Mouse (Mus musculus) adrenal gland (tissue): Measurements from ENCODE around the gene Sema3d.

Experiments
- intact Hi-C: fragments of 180-260 bp; cut with DNase I; formaldehyde crosslinking; loops from one replicate; pipeline ENCODE4 v1.15.1; 2025

The Sema3d gene

GRCm38 (mm10) chr5:12583293-12583834, 200.2 kb downstream of the Sema3d start:
- intact Hi-C loops = no loop called here

- intact Hi-C loops = no loop called here
Observed at GRCm38 (mm10) chr5:12584886-12585285, 201.7 kb downstream of the Sema3d start.

- intact Hi-C loops = no loop called here
Observed at GRCm38 (mm10) chr5:12634227-12634980, 251.2 kb downstream of the Sema3d start.

- intact Hi-C loops = no loop called here
Observed at GRCm38 (mm10) chr5:12637763-12638468, 254.7 kb downstream of the Sema3d start.
